Mouse (Mus musculus) adrenal gland, postnatal 25 days (tissue): ENCODE results near the gene Triap1. TPM values are rescaled to one million over a fixed set of nuclear protein-coding genes. Genes with fewer than 3 reads are reported as not detected.
"Not testable (repeated sequence)": the region's sequence is repeated elsewhere in the genome, so short reads cannot be mapped to it uniquely, and the experiment has no call there.

ENCODE experiments used
- DNase-seq: peaks from one replicate; pipeline ENCODE4 v3.0.0; 2021; ENCODE audit warnings: mixed read lengths
- long read RNA-seq: library from polyadenylated mRNA; stranded (forward); transcript quantifications from one replicate; pipeline ENCODE4 v2.0.0, GENCODE M21; 2021
- total RNA-seq: library from RNA; stranded (reverse); gene quantifications from 2 replicates; pipeline ENCODE4 v1.2.3, GENCODE M21; 2021

Triap1 gene
- 37.6 and 47.5 TPM in 2 replicates for total RNA-seq
- long read RNA-seq, transcript Triap1-201 (2 exons, 1,088 nt) = major isoform, 42 of 47 reads
- long read RNA-seq, partial matches to known transcripts = 5 of 47 reads
- long read RNA-seq, other reads (novel, unspliced or antisense) = 0 of 47 reads

- DNase-seq = peak; percentile 92
Measured at GRCm38 (mm10) chr5:115340577-115341313, at the start of gene Triap1, which contains the start of gene Gatc. Gene Triap1, plus strand, starts transcription at chr5:115341225. Gene Gatc, minus strand, starts transcription at chr5:115341178.

GRCm38 (mm10) chr5:115294173-115294572 is 46.9 kb upstream of the Triap1 start:
- no peak for DNase-seq

- DNase-seq = no peak
Measured at GRCm38 (mm10) chr5:115296347-115296746, 44.7 kb upstream of the Triap1 start.

- DNase-seq = peak; percentile 58
Measured at GRCm38 (mm10) chr5:115300035-115300744, 40.8 kb upstream of the Triap1 start.

- peak; percentile 98 for DNase-seq
Measured at GRCm38 (mm10) chr5:115300792-115301614, 40.0 kb upstream of the Triap1 start, which contains the start of gene Dynll1. Gene Dynll1, minus strand, starts transcription at chr5:115300999.

GRCm38 (mm10) chr5:115301615-115302014 is 39.4 kb upstream of the Triap1 start:
- DNase-seq = no peak

GRCm38 (mm10) chr5:115302190-115302589 is 38.8 kb upstream of the Triap1 start:
- DNase-seq = not testable (repeated sequence)

- DNase-seq = no peak
Measured at GRCm38 (mm10) chr5:115312354-115312753, 28.7 kb upstream of the Triap1 start.

GRCm38 (mm10) chr5:115312816-115313667 is 28.0 kb upstream of the Triap1 start:
- no peak for DNase-seq

- no peak for DNase-seq
Measured at GRCm38 (mm10) chr5:115313668-115313943, 27.4 kb upstream of the Triap1 start.

- DNase-seq = no peak
Measured at GRCm38 (mm10) chr5:115316968-115317644, 23.9 kb upstream of the Triap1 start.

- DNase-seq = no peak
Measured at GRCm38 (mm10) chr5:115317645-115318328, 23.2 kb upstream of the Triap1 start.

- peak; percentile 69 for DNase-seq
Measured at GRCm38 (mm10) chr5:115319004-115319940, 21.8 kb upstream of the Triap1 start.

GRCm38 (mm10) chr5:115326256-115326831 is 14.7 kb upstream of the Triap1 start:
- no peak for DNase-seq

GRCm38 (mm10) chr5:115326875-115327609 is 14.0 kb upstream of the Triap1 start, which contains the start of gene Srsf9:
Gene Srsf9, plus strand, starts transcription at chr5:115327177.
- peak; percentile 98 for DNase-seq

- peak; percentile 27 for DNase-seq
Measured at GRCm38 (mm10) chr5:115327610-115328548, 13.1 kb upstream of the Triap1 start.

- no peak for DNase-seq
Measured at GRCm38 (mm10) chr5:115330955-115331354, 10.1 kb upstream of the Triap1 start.
